Mouse (Mus musculus): ENCODE results near the gene Taf1d. TPM values are rescaled to one million over a fixed set of nuclear protein-coding genes. Genes with fewer than 3 reads are reported as not detected.
"Not testable (repeated sequence)": the region's sequence is repeated elsewhere in the genome, so short reads cannot be mapped to it uniquely, and the experiment has no call there.

Taf1d gene
- total and polyA plus RNA-seq, 3 experiments, result 181 to 1,079 (median 249) TPM

DNA sequence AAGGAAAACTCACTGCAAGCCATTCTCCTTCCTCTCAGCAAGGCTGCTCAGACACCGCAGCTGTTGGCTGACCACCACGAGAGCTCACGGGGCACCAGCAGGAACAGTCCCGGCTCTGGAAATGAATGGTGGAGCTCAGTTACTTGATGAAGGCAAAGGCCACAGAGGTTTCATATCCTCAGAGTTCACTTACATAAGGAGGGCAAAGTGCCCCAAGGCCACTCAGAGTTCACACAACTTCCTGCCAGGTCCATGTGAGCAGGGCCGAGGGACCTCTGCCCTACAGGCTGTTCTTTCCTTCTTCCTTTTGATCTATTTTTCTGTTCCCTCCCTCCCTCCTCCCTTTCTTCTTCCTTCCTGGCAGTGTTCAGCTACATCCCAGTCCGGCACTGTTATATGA lies 4.6 kb upstream of the Taf1d start:
- H3K4me1 ChIP-seq (ENCODE audit: control insufficient read depth in 1 of 2, insufficient read depth in 2 of 2), result peaks cover 2 to 34% of the 10 kb centered on the region in 2 experiments; a peak in 3 of 4 replicates
- peak; percentile 76 for DNase-seq (ENCODE audit: extremely low read depth)
- peak overlapping the region in 2 of 3 experiments; percentile 44 to 52 for H3K4me3 ChIP-seq (replicated peaks in 1 of 3; ENCODE audit: low read depth in 2 of 3, low read length in 2 of 3, poor library complexity in 1 of 3)
- in situ Hi-C loops (cut with MboI; ENCODE audit: low pct_ligation_motif_present, low pct_unique_long_range_greater_than_20kb, low sequenced_read_pairs) (no loop called here), dilution Hi-C loops (cut with MboI; ENCODE audit: extremely low pct_ligation_motif_present, extremely low pct_unique_long_range_greater_than_20kb, low sequenced_read_pairs) (no loop called here)
- peaks cover 0 to 11% of the 10 kb centered on the region in 2 experiments for H3K36me3 ChIP-seq (replicated peaks in 1 of 2; ENCODE audit: control insufficient read depth in 1 of 2, insufficient read depth in 1 of 2, low read length in 1 of 2)
- no peaks in the 10 kb centered on the region for H3K9me3 ChIP-seq (replicated peaks; ENCODE audit: low read length)
- H3K79me2 ChIP-seq (replicated peaks; ENCODE audit: control insufficient read depth, extremely low read depth, insufficient read depth, poor library complexity, severe bottlenecking), result peaks cover 3% of the 10 kb centered on the region
- H3K27ac ChIP-seq (ENCODE audit: insufficient read depth, low read depth), result peak overlapping the region; percentile 70
- peak overlapping the region; percentile 88 for H3K9ac ChIP-seq (ENCODE audit: insufficient read depth, low read depth)
- peak; percentile 85 for TF ChIP-seq IRF4 (IDR thresholded peaks at IDR 0.05; ENCODE audit: low read depth, low read length)
- peak; percentile 74; the same call in 1 of the 2 replicates for TF ChIP-seq TBP (conservative IDR thresholded peaks at IDR 0.05; ENCODE audit: low read depth, low read length)
- no peak for TF ChIP-seq E2F4 (IDR thresholded peaks at IDR 0.05; ENCODE audit: insufficient replicate concordance, low read depth, low read length)
- no peak for TF ChIP-seq ZC3H11A (IDR thresholded peaks at IDR 0.05; ENCODE audit: low read depth, low read length)
- peak; percentile 58 for TF ChIP-seq ETS1 (conservative IDR thresholded peaks at IDR 0.05; ENCODE audit: low read depth, low read length)
- TF ChIP-seq JUND (conservative IDR thresholded peaks at IDR 0.05; ENCODE audit: low read depth, low read length), result peak; percentile 45; the same call in 1 of the 2 replicates
- no peak for TF ChIP-seq RCOR1 (conservative IDR thresholded peaks at IDR 0.05; ENCODE audit: low read depth, low read length)
- TF ChIP-seq CHD2 (IDR thresholded peaks at IDR 0.05; ENCODE audit: low read length), result no peak
- peak; percentile 67 for TF ChIP-seq EP300 (IDR thresholded peaks at IDR 0.05; ENCODE audit: low read length)
- peak; percentile 66; the same call in 1 of the 2 replicates for TF ChIP-seq SIN3A (IDR thresholded peaks at IDR 0.05; ENCODE audit: low read length)
- TF ChIP-seq TCF12 (IDR thresholded peaks at IDR 0.05; ENCODE audit: low read depth, low read length), result peak; percentile 47
- TF ChIP-seq ZNF384 (IDR thresholded peaks at IDR 0.05; ENCODE audit: low read depth, low read length), result no peak
- peak; percentile 10; the same call in 1 of the 2 replicates for TF ChIP-seq MAX (IDR thresholded peaks at IDR 0.05; ENCODE audit: low read length)
- TF ChIP-seq UBTF (IDR thresholded peaks at IDR 0.05; ENCODE audit: low read depth, low read length), result no peak
- no peak for TF ChIP-seq USF2 (conservative IDR thresholded peaks at IDR 0.05; ENCODE audit: low read depth, low read length)
- TF ChIP-seq POLR2A (IDR thresholded peaks at IDR 0.05; ENCODE audit: low read depth, low read length), result peak; percentile 68
- TF ChIP-seq MYC (IDR thresholded peaks at IDR 0.05; ENCODE audit: low read depth, low read length), result peak; percentile 77
- TF ChIP-seq BHLHE40 (IDR thresholded peaks at IDR 0.05; ENCODE audit: low read depth, low read length), result peak; percentile 83
- 0 out of 2 replicates have a peak, but pooled peaks have one; percentile 28 for TF ChIP-seq NELFE (IDR thresholded peaks at IDR 0.05; ENCODE audit: low read depth, low read length)
- 0 out of 2 replicates have a peak, but pooled peaks have one; percentile 41 for TF ChIP-seq MEF2A (IDR thresholded peaks at IDR 0.05; ENCODE audit: borderline replicate concordance, low read depth, low read length)
- H3K27me3 ChIP-seq (replicated peaks), result no peaks in the 10 kb centered on the region
- peak overlapping the region; percentile 100 for H3K4me2 ChIP-seq (ENCODE audit: insufficient read depth, low read depth, poor library complexity, severe bottlenecking)

DNA sequence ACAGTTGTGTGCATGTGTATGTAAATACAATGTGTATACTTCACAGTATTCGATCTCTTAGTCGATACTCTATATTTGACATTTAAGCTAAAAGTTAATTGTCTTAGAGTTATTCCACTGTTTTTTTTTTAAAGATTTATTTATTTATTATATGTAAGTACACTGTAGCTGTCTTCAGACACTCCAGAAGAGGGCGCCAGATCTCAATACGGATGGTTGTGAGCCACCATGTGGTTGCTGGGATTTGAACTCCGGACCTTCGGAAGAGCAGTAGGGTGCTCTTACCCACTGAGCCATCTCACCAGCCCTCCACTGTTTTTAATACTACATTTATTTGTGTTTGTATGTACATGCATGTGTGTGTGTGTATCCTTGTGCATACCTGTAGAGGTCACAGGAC lies 4.0 kb upstream of the Taf1d start:
- dilution Hi-C loops (cut with MboI; ENCODE audit: extremely low pct_ligation_motif_present, extremely low pct_unique_long_range_greater_than_20kb, low sequenced_read_pairs); in situ Hi-C loops (cut with MboI; ENCODE audit: low pct_ligation_motif_present, low pct_unique_long_range_greater_than_20kb, low sequenced_read_pairs); DNase-seq (ENCODE audit: extremely low read depth); H3K36me3 ChIP-seq (replicated peaks in 1 of 2; ENCODE audit: control insufficient read depth in 1 of 2, insufficient read depth in 1 of 2, low read length in 1 of 2); H3K9ac ChIP-seq (ENCODE audit: insufficient read depth, low read depth); H3K9me3 ChIP-seq (replicated peaks; ENCODE audit: low read length); H3K79me2 ChIP-seq (replicated peaks; ENCODE audit: control insufficient read depth, extremely low read depth, insufficient read depth, poor library complexity, severe bottlenecking); H3K4me2 ChIP-seq (ENCODE audit: insufficient read depth, low read depth, poor library complexity, severe bottlenecking); H3K27me3 ChIP-seq (replicated peaks); H3K27ac ChIP-seq (ENCODE audit: insufficient read depth, low read depth): not testable (repeated sequence)
- Histone ChIP-seq H3K4me1 (ENCODE audit: control insufficient read depth in 1 of 2, insufficient read depth in 2 of 2) (peaks cover 2 to 34% of the 10 kb centered on the region in 2 experiments; a peak in 3 of 4 replicates), H3K4me3 (replicated peaks in 1 of 3; ENCODE audit: low read depth in 2 of 3, low read length in 2 of 3, poor library complexity in 1 of 3) (peak overlapping the region in 1 of 3 experiments; percentile 52)
- TF ChIP-seq ZNF384 (IDR thresholded peaks at IDR 0.05; ENCODE audit: low read depth, low read length) (peak; percentile 18; the same call in 1 of the 2 replicates), CTCF (conservative IDR thresholded peaks at IDR 0.05 in 1 of 2, IDR thresholded peaks at IDR 0.05 in 1 of 2; ENCODE audit: low read depth in 2 of 2, low read length in 2 of 2) (peak; percentile 6 to 40; a peak in 2 of 4 replicates), MYC (IDR thresholded peaks at IDR 0.05; ENCODE audit: low read depth, low read length) (0 out of 2 replicates have a peak, but pooled peaks have one; percentile 20), NELFE (IDR thresholded peaks at IDR 0.05; ENCODE audit: low read depth, low read length) (0 out of 2 replicates have a peak, but pooled peaks have one; percentile 6)

Measured in CH12.LX (cell line).